Mouse (Mus musculus) frontal cortex, postnatal 25 days (tissue): ENCODE measurements at regions not wholly inside any gene's neighbourhood (a gene's known extent, or its start where the extent isn't known, plus 50 kb on each side); places are given as distances from the start of the nearest gene placed in this dataset.

Source experiments
- DNase-seq, 2 experiments: peaks; one replicate each; pipeline ENCODE4 v3.0.0; 2022; ENCODE audit warnings: low spot score in 2 of 2

DNA sequence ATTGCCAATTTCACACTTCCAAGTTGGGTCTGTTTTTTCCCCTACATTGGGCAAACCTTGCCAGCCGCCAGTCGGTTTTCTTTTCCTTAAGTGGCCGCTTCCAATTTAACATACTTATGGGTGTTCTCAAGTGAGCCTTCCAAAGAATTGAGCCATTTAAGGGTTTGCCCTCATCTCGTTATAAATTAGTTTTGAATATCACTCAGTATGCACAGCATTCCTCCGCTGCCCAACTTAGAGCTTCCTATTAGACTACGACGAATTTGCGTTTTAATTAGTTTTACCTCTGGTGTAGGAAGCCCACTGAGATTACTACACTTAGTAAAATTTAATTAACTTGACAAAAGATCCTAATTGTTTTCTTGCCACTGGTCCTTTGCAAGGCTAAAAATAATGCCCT lies 209.9 kb downstream of the Cdh11 start:
- DNase-seq, result no peak

DNA sequence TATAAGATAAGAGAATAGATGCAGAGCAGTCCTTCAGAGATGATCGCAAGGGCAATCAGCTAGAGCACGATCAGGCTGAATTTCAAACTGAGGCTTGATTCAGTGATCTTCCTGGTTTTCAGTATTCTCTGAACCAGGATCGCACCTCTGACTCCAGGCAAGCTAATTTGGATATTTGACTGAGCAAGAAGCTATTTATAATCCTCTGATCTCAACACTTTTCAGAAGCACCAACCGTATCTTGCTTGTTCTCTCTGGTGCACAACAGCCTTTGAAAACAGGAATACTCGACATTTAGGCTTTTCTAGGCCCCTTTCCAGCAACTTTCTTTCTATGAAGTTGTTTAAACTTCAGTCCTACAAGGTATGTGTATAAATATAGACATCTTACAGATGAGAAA lies 217.7 kb downstream of the Cdh11 start:
- DNase-seq, result no peak

DNA sequence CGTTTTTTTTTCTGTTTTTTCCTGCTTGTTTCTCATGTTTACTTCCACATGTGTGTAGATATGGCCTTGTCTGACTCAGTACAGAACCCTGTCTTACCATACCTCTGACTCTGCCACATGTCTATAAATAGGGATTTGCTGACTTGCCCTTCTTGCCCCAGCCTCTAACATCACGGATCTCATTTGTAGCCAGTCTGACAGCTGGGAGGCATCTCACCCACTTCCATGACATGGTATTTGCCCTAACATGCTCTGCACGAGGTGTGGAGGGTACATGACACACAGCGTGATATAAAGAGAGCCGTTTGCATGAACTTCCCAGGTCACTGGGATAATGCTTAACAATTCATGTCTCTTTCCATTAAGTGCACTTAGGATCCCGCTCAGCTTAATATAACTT lies 231.2 kb downstream of the Cdh11 start:
- no peak for DNase-seq

DNA sequence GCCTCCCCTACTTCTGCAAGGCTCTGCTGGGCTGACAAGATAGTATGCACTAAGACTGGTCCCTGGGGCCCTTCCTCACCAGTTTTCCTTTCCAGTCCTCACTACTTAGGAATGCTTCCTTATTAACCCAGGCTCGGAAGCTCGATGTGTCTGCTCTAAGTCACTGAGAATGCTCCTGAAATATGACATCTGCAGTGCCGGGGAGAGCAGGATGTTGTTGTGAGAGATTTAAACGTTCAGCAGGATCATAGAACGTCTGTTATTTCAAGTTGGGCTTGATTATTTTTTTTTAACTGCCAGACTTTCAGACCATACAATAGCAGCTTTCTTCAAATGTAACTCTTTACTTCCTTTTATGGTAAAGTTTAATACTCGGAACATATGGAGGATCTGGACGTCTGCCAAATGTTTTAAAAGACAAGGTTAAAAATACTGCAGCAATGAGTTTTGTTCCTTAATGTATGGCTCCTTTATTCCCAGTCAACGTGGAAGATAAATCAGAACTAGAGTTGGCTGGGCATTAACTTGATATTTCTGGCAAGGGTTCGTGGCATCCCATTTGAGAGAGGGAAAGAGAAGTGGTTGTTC lies 232.0 kb downstream of the Cdh11 start:
- DNase-seq, result peak in 1 of 2 experiments; percentile 10

DNA sequence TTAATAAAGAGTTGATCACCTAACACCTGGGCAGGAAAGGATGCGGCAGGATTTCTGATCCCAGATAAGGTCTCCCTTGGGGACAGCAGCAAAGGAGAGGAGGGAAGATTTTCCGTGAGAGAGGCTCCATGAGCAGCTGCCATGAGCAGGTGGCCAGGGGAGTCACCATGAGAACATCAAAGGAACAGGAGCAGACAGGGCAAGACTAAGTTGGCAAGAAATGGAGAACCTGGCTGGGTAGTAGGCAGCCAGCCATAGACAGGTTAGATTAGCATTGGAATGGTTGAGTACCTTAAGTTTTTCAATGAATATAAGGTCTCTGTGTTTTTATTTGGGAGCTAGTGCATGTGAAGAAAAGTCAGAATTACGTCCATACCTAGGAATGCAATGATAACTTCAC lies 246.6 kb downstream of the Cdh11 start:
- no peak for DNase-seq

DNA sequence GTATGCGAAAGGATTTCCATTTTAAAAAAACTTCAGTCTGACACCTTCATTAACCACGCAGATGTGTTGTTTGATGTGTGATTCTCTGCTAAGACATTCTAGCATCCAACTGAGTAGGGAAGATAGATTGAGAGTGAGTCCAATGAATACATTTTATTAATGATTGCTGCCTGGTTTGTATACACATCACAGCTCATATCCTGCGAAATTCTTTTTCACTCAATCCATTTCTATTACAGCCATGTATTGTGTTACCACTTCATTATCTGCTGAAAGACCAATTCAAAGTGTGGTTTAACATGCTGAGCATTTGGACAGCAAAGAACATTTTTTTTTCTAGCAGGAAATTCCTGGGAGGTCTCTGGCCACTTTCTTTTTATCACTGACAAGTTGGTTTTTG lies 247.4 kb downstream of the Cdh11 start:
- no peak for DNase-seq

DNA sequence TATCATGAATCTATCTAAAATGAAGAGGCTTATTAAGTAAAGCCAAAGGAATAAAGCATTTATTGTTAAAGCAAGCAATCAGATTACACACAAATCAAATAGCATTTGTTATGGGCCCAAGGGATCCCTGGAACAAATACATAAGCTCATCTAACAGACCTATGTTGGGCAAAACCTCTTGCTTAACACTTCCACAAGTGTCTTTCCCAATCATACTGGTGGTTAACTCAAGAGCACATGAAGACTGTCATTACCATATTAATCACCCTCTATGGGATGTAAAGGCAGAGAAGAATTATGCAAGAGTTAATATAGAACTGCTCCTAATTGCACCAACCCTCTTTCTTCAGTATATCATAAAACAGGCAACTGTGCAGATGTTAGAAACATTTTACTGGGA lies 267.0 kb downstream of the Cdh11 start:
- DNase-seq, result no peak

DNA sequence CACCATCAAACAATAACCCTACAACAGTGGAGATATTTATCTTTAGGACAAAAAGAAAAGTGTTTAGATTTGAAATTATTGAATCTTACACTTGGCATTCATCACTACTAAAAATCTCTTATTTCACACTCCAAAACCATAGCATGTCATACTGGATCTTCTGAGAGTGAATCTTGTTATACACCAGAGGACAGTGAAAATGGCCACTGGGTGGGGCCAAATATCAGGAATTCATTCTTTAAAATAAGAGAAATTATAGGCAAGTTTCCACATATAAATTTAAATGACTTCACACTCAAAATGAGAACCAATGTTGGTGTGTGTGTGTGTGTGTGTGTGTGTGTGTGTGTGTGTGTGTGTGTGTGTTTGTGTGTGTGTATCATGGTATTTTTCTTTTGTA lies 269.7 kb downstream of the Cdh11 start:
- DNase-seq, result no peak

DNA sequence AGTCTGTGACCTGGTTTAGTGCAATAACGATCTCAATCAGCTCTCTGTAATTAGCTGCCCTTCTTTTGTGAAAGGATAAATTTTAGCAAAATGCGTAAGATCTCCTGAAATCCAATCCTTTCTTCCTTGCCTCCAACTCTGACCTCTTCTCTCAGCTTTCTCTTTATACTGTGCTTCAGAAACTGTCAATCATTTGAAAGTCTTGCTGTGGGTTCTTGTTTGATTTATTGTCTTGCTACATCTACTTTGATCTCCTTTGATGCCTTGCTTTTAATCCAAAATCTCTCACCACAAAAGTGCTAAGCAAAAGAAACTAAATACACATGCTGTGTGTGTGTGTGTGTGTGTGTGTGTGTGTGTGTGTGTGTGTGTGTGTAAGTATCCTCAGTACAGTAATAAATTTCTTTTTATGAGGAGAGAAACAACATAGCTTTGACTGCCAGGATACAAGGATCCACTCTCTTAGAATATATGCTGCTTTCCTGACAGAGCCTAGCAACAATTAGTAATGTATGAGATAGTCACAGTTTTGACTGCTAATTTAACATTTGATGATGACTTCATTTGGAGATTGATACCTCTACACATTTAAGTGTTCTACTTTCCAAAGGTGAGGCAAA lies 270.5 kb downstream of the Cdh11 start:
- DNase-seq, result no peak

DNA sequence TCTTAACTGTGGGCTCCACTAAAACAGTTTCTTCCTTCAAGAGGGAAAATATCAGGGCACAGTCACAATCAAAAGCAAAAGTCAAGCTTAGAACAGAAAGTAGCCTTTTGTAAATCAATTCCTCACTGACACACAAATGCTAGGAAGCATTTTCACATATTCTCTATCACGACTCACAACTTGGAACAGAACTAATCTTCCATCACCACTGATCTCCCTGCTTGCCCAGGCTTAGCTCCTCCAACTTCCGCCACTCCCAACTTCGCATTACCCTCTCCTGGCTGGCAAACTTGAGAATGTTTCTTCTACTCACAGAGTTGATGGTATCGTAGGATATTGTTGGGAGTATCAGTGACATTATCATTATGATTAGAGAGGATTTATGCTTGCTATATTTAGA lies 284.7 kb downstream of the Cdh11 start:
- no peak for DNase-seq

DNA sequence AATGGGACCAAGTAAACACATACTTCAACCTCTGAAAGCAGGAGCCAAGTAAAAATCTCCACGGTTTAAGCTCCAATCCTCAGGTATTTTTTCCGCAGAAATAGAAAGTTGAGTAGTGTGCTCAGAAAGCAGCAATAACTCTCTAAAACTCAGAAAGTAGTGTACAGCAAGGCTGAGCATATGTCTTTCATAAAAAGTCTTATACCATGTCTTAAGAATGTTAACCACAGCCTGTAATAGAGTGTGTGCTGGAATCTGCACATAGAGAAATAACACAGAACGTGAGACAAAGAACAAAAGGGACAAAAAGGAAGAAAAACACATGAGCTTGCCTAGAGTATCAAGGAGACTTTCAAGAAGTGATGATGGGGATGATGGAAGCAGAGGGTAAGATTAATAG lies 285.2 kb downstream of the Cdh11 start:
- DNase-seq, result no peak

DNA sequence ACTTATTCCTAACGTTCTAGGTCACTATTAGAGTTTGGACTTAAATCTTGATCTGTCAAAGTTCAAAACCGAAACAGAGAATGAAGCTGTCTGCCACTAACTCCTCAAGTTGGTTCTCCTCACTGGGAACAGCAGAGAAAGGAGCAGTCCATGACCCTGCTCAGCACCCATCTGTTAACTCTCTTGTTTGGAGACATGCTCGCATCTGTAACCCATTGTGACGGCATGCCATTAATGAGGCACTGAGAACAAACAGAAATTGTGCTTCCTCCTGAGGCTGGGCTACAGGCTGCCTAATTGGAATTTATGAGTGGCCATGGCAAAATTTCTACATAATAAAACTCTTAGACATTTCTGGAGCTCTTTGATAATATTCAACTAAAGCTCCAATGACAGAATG lies 286.4 kb downstream of the Cdh11 start:
- no peak for DNase-seq

DNA sequence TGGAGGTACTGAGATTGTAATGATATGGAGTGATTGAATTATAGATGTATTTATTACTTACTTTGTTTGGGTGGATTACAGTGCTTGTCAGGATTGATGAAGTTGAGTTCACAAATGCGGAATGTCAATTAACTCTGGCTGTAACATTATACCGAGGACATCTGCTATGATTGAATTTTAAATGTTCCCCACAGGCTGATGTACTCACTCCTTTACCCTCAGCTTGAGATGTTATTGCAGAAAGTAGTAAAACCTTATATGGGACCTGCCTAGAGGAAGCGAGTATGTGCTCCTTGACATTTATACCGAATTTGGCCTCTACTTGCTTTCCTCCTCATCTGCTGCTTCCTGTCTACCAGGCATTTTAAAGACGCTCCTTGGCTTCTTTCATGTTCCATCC lies 288.3 kb downstream of the Cdh11 start:
- no peak for DNase-seq

DNA sequence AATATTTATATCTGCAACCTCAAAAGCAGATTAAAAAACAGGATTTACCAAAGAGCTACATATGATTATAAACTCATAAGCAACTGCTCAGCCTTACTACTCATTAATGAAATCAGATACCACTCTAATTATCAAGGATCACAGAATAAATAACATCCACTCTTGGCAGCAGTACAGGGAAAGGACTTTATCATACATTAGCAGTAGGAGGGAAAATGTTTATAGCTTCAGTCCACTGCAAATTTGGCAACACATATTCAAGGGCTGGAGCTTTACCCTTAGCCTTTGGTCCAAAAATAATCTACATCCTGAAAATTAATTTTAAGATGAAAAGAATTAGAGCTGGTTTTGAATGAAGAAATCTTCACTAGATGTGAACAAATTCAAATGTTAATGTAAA lies 288.7 kb downstream of the Cdh11 start:
- DNase-seq, result no peak

DNA sequence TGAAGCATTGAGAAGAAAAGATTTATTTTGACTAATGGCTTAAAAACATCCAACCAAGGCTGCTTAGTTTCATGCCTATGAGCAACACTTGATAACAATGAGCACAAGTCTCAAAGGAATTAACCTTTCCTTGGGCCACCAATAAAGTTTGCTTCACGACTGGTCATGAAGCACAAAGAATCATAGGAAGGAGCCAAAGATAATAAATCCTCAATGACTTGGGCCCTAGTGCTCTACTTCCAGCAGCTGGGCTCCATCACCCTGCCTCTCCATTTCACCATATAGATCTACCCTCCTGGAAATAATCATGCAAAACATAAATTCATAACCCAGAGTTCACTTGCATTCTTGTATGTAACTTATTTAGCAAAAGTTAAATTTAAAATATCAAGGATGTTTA lies 289.4 kb downstream of the Cdh11 start:
- DNase-seq, result no peak

DNA sequence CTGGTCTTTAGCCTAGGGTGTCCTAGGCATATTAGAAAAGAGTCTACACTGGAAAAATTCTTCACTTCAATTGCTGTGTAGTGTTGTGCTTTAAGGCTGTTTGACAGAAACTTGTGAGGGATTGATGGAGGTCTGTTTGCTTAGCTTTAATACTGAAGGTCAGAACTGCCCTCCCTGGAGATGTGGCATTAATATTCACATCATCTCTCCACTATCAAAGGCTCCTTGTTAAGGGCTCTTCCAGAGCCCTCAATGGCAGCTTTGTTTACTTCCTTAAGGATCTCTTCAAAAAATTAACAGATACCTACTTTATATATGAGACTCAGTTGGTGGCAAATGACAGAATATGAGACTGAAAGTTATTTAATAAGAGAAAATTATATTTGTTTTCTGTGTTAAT lies 294.4 kb downstream of the Cdh11 start:
- DNase-seq, result no peak

DNA sequence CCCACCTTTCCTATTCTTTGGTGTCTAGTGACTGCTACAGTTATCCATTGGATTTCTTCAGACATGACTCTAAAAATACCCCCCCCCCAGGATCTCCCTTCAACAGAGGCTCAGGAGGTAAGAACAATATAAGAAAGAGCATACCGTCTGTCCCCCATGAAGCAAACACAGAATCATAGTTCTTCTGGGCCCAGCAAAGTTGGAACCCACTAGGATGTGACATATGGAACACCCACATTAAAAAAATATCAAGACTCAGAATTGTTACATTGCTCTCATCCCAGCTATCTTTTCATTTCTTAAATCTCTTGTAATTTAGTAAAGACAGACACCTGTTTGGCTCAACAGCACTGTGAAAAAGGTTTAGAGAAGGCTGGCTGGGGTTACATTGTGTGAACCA lies 297.2 kb downstream of the Cdh11 start:
- DNase-seq, result no peak

DNA sequence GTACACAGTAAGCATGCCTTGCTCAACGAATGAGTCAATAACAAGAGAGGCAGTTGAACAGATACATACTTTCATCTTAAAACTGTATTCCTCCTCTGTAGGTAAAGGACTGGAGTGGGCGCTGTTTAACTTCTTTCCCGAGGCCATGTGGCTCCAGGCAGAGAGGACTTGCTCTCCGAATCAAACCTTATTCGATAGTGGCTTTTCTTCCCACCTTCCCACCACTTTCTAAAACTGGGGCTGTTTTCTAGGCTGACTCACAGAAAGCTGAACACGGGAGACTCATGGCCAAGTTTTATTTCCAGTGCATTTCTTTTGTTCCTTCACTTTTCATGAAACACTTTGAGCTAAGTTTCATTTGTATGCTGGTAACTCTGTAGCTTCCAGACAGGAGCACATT lies 297.6 kb downstream of the Cdh11 start:
- peak in 1 of 2 experiments; percentile 34 for DNase-seq

DNA sequence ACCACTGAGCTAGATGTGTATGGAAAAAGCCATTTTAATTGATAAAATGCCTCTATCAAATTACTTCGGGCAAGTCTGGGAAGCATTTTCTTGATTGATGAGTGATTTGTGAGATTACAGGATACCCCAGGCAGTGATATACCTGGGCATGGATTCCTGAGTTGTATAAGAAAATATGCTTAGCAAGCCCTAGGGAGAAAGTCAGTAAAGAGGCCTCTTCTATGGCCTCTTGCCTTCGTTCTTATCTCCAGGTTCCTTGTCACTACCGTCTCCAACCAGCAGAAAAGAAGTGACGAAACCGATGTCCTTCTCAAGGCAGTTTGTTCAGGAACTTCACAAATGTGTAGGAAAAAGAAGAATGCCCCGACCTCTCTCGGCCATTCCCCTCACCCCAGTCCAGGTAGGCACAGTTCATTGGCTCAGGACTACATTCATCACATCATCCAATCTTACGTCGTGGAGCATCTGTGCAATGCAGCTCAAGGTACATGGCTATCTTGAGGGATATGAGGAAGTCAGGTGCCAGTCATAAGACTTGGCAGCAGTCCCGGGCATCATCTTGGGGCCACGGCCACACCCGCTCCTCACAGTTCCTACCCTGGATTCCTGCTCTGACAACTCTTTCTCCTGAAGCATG lies 310.2 kb downstream of the Cdh11 start:
- DNase-seq, result no peak

DNA sequence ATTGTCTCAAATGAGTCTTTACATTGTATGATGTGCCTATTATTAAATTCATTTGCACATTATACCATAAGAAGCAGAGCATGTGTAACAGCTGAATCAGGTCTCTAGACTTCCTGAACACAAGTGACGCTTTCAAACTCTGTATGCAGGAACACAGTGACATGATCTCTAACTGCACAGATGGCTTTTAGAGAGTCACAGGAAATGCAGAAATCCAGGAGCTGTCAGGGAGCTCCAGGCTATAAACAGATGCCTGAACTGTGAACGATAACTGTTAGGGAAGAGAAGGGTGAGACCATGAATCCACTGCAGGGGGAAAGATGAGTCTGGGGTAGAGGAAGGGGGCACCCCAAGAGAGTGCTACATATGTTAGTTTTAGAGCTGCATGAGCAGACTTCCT lies 311.2 kb downstream of the Cdh11 start:
- no peak for DNase-seq

DNA sequence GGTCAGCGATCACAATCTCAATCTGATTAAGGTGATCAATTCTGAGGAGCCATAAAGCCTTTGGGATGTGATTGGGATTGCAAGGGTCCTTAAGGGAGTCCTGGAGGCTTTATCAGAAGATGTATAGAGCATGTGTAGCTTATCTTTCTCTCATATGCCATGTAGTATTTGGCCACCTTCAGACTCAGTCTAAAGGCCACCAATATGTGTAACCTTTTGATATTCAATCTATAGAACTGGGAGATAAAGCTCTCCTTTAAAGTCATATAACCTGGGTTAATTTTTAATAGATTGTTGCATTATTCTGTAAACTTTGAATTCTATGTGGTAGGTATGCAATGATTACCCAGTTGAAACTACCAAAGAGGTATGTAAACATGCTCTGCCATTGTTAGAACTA lies 314.1 kb downstream of the Cdh11 start:
- no peak for DNase-seq

DNA sequence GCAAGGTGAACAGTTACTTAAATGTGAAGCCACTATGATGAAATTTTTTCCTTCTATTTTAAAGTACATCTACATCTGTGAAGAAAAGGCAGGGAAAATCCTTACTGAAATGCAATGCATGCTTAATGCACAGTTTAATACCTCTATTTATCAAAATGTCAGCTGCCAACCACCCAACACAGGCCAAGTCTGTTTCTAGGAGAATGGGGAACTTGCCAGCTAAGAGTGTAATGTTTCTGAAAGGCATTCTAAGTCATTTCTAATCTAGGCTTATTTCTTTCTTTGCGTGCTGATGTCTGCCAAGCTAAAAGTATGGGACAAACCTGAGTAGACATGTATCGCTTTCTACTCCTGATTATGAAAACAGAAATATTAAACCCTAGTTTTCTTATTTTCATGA lies 322.8 kb downstream of the Cdh11 start:
- DNase-seq, result no peak

DNA sequence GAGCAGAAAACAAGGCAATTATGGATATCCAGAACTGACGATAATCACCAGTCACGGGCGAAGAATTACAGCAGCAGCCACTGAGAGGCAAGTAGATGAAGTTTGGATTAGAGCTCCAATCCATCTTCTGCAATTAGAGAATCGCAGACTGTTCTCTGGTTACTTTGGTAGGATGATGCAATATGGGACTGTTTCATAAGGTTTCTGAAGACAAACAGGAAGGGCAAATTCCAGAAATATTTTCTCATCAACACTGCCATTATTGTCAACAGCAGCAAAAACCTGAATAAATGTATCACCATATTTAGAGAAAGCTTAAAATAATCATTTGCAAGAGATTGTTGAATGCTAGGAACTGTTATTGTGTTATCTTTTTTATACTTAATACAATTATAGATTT lies 342.4 kb downstream of the Cdh11 start:
- DNase-seq, result no peak

DNA sequence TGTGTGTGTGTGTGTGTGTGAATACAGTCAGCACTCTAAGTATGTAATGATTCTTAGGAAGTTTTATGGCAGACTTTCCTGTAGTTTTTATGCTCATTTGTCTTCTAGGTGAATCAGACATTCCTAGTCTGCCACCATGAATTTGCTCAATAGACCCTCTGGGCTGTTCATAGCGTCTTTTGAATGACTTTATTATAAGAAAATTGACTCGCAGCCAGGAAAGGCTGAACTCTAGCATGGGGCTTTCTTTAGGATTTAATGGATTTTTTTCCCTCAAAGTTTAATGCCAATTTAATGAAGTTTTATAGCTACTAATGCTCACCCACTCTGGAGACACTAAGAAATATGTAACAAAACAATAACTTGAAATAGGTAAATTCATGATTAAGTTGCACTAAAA lies 363.6 kb downstream of the Cdh11 start:
- no peak for DNase-seq
